Mouse (Mus musculus): Measurements from ENCODE around the gene Fbxl2. TPM values are rescaled to one million over a fixed set of nuclear protein-coding genes. Genes with fewer than 3 reads are reported as not detected.

The Fbxl2 gene
- polyA plus RNA-seq, 1 experiment: 4.9 TPM

DNA sequence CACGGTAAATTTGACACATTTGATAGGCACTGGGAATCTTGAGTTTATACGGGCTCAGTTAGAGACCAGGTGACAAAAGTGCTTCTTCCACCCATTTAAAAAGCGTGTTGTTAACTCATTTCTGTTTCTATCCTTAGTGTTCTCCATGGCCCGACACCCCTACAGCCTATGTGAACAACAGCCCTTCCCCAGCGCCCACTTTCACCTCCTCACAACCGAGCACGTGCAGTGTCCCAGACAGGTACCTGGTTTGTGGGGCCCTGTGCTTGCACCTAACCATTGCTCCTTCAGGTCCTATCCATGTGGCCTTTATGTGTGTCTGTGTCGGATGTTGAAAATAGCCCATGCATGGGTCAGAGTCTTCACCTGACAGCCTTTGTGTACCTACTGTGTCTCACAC, 81.6 kb downstream of the Fbxl2 start:
- TF ChIP-seq POLR2A (IDR thresholded peaks at IDR 0.05; ENCODE audit: low read depth, low read length): no peak
- TF ChIP-seq CTCF (IDR thresholded peaks at IDR 0.05; ENCODE audit: borderline replicate concordance, insufficient read depth, low read length): no peak
- Histone ChIP-seq H3K4me3 (ENCODE audit: insufficient read depth, low read length) (no peak overlapping the region), H3K4me1 (ENCODE audit: control insufficient read depth, insufficient read depth, low read length) (no peaks in the 10 kb centered on the region), H3K27ac (ENCODE audit: insufficient read depth, low read length) (no peak overlapping the region)

DNA sequence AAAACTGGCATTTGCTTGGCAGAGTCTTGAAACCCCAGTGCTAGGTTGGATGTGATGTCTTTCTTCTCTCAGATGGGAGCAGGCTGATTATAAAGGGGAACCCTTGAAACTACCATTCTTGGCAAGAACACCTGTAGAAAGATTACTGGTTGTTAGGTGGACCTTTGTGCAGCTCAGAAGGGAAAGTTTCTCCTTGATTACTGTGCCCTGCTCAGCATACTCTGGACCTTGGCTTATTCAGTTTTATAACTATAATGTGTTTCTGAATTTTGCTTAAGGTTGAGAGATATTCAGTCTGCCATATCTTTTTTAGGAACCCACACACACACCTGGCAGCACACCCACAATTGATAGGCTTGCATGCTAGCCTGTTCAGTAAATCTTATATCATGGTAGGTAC, 82.3 kb downstream of the Fbxl2 start:
- Histone ChIP-seq H3K4me3 (ENCODE audit: insufficient read depth, low read length) (no peak overlapping the region), H3K27ac (ENCODE audit: insufficient read depth, low read length) (no peak overlapping the region), H3K4me1 (ENCODE audit: control insufficient read depth, insufficient read depth, low read length) (no peaks in the 10 kb centered on the region)
- TF ChIP-seq POLR2A (IDR thresholded peaks at IDR 0.05; ENCODE audit: low read depth, low read length) (no peak), CTCF (IDR thresholded peaks at IDR 0.05; ENCODE audit: borderline replicate concordance, insufficient read depth, low read length) (no peak)

DNA sequence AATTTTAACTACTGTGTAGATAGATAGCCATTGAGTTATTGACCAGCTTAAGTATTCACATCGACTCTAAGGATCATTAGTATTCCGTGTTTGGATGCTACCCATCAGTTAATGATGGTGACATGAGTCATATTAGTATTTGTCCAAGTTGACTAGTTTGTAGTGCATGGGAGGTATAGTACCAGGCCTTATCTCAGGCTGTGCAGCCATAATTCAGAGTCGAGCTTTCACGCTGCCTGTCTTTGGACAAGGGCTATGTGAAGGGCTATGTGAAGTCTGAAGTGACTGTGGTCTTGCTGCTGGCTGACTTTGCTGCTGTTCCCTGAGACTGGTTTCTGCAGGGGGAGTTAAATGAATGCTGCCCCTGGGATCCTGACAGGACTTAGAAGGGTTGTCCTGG, 88.2 kb downstream of the Fbxl2 start:
- TF ChIP-seq POLR2A (IDR thresholded peaks at IDR 0.05; ENCODE audit: low read depth, low read length): no peak
- H3K4me3 ChIP-seq (ENCODE audit: insufficient read depth, low read length): no peak overlapping the region
- no peak overlapping the region for H3K27ac ChIP-seq (ENCODE audit: insufficient read depth, low read length)
- no peaks in the 10 kb centered on the region for H3K4me1 ChIP-seq (ENCODE audit: control insufficient read depth, insufficient read depth, low read length)

DNA sequence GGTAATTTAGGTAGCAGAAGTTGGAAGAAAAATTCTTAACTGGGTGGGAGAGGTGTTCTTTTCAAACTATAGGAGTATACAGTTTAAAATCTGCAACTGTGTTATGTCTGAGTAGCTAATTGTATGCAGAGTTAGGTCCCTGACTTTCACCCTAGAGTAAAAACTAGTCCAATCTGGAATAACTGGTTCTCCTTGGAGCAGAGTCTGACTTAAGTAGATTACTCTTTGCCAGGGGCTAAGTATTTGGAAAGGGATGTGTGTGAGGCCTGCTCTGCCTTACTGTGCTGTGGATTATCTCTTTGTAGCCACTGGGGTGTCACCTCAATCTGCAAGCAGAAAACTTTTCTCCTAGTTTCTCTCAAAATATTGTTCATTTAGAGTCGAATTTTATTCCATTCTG, 98.8 kb downstream of the Fbxl2 start:
- TF ChIP-seq POLR2A (IDR thresholded peaks at IDR 0.05; ENCODE audit: low read depth, low read length) (no peak), CTCF (IDR thresholded peaks at IDR 0.05; ENCODE audit: borderline replicate concordance, insufficient read depth, low read length) (no peak)
- no peak overlapping the region for H3K4me3 ChIP-seq (ENCODE audit: insufficient read depth, low read length)
- H3K4me1 ChIP-seq (ENCODE audit: control insufficient read depth, insufficient read depth, low read length): 0 out of 2 replicates have a peak, but pooled peaks cover 6% of the 10 kb centered on the region
- H3K27ac ChIP-seq (ENCODE audit: insufficient read depth, low read length): no peak overlapping the region

GRCm38 (mm10) chr9:113943372-113943771, 102.6 kb downstream of the Fbxl2 start:
- Histone ChIP-seq H3K27ac (ENCODE audit: insufficient read depth, low read length) (no peak overlapping the region), H3K4me1 (ENCODE audit: control insufficient read depth, insufficient read depth, low read length) (peaks cover 11% of the 10 kb centered on the region; the same call in 1 of the 2 replicates), H3K4me3 (ENCODE audit: insufficient read depth, low read length) (no peak overlapping the region)
- TF ChIP-seq POLR2A (IDR thresholded peaks at IDR 0.05; ENCODE audit: low read depth, low read length): no peak
- TF ChIP-seq CTCF (IDR thresholded peaks at IDR 0.05; ENCODE audit: borderline replicate concordance, insufficient read depth, low read length): no peak

GRCm38 (mm10) chr9:113941103-113941805, 104.7 kb downstream of the Fbxl2 start:
- no peak overlapping the region for H3K4me3 ChIP-seq (ENCODE audit: insufficient read depth, low read length)
- TF ChIP-seq POLR2A (IDR thresholded peaks at IDR 0.05; ENCODE audit: low read depth, low read length) (no peak), CTCF (IDR thresholded peaks at IDR 0.05; ENCODE audit: borderline replicate concordance, insufficient read depth, low read length) (no peak)
- H3K27ac ChIP-seq (ENCODE audit: insufficient read depth, low read length): no peak overlapping the region
- peaks cover 11% of the 10 kb centered on the region; the same call in 1 of the 2 replicates for H3K4me1 ChIP-seq (ENCODE audit: control insufficient read depth, insufficient read depth, low read length)

DNA sequence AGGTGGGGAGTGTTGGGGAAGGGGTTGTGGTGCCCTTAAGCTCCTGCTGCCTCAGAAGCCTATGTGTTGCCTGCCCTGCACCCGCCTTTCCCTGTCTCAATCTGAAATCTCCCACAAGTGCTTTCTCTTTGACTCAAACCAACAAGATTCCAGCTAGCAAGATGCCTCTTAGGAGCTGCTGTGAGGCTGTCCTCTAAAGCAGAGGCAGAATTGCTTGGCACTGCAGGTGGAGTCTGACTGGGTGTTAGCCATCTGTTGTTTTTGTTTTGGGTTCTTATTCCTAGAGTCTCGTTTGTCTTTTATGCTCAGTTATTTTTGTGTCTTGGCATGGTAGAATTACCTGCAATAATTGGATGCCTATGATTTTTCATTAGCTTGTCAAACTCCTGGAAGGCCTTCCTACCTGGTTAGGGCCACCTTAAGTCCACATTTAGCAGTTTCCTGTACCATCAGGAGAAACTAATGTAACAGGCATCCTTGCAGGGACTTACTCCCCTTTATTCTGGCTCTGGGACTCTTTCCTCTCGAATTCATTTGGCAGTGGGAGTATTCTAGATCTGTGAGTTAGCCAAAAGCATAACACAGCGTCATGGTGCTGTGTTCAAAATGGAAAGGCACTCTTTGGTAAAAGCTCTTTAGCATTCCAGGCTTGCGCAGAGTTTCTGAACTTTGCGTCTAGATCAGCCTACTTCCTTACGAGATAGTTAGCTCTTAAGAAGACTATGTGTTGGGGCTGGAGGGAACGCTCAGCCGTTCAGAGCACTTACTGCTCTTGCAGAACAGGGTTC, 106.7 kb downstream of the Fbxl2 start:
- H3K27ac ChIP-seq (ENCODE audit: insufficient read depth, low read length): no peak overlapping the region
- no peak for TF ChIP-seq POLR2A (IDR thresholded peaks at IDR 0.05; ENCODE audit: low read depth, low read length)
- TF ChIP-seq CTCF (IDR thresholded peaks at IDR 0.05; ENCODE audit: borderline replicate concordance, insufficient read depth, low read length): no peak
- no peak overlapping the region for H3K4me3 ChIP-seq (ENCODE audit: insufficient read depth, low read length)
- peaks cover 15% of the 10 kb centered on the region; the same call in 1 of the 2 replicates for H3K4me1 ChIP-seq (ENCODE audit: control insufficient read depth, insufficient read depth, low read length)

DNA sequence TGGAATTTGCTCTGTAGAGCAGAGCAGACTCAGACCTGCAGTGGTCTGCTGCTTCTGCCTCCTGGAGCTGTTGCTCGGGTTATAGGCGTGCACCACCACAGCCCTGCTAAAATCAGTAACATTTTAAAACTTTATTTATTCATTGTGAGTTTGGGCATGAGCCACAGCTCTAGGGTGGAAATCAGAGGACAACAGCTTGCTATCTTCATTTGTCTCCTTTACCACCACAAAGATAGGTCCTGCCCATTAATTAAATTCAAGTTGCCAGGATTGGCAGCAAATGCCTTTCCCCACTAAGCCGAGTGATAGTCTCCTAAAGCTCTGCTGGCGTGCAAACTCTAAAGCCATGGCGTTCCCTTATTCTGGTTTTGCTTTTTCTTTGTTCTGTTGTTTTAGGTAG, 110.4 kb downstream of the Fbxl2 start:
- Histone ChIP-seq H3K4me1 (ENCODE audit: control insufficient read depth, insufficient read depth, low read length) (peaks cover 10% of the 10 kb centered on the region), H3K4me3 (ENCODE audit: insufficient read depth, low read length) (no peak overlapping the region), H3K27ac (ENCODE audit: insufficient read depth, low read length) (no peak overlapping the region)
- TF ChIP-seq CTCF (IDR thresholded peaks at IDR 0.05; ENCODE audit: borderline replicate concordance, insufficient read depth, low read length) (no peak), POLR2A (IDR thresholded peaks at IDR 0.05; ENCODE audit: low read depth, low read length) (no peak)

DNA sequence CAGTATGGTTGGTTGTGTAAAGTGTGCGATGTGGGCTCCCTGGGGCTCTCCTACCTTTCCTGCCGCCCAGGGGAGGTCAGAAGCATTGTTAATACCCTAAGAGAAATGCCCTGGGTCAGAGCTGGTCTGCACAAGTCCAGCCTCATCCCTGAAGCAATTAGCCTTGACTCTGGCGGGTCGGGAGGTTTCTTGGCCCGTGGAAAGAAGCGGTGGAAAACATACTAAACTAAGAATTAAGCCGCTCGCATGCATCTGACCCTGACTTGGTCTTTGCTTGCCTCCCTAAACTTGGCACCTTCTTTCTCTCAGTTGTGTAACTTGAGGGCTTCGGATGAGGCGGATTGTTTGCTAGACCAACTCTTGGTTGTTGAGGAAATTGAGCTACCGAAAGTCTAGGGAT, 113.5 kb downstream of the Fbxl2 start:
- peak overlapping the region; percentile 89 for H3K4me3 ChIP-seq (ENCODE audit: insufficient read depth, low read length)
- TF ChIP-seq POLR2A (IDR thresholded peaks at IDR 0.05; ENCODE audit: low read depth, low read length) (no peak), CTCF (IDR thresholded peaks at IDR 0.05; ENCODE audit: borderline replicate concordance, insufficient read depth, low read length) (no peak)
- no peak overlapping the region for H3K27ac ChIP-seq (ENCODE audit: insufficient read depth, low read length)
- H3K4me1 ChIP-seq (ENCODE audit: control insufficient read depth, insufficient read depth, low read length): peaks cover 9% of the 10 kb centered on the region

- H3K4me3 ChIP-seq (ENCODE audit: insufficient read depth, low read length): peak overlapping the region; percentile 89
- TF ChIP-seq CTCF (IDR thresholded peaks at IDR 0.05; ENCODE audit: borderline replicate concordance, insufficient read depth, low read length) (no peak), POLR2A (IDR thresholded peaks at IDR 0.05; ENCODE audit: low read depth, low read length) (no peak)
- peak overlapping the region; percentile 39 for H3K27ac ChIP-seq (ENCODE audit: insufficient read depth, low read length)
- peaks cover 9% of the 10 kb centered on the region for H3K4me1 ChIP-seq (ENCODE audit: control insufficient read depth, insufficient read depth, low read length)
These were observed 113.9 kb downstream of the Fbxl2 start for GRCm38 (mm10) chr9:113932100-113932470.

Measured in embryonic fibroblast, embryonic 13.5 days (primary cell).